Mouse (Mus musculus) adrenal gland, adult (tissue): ENCODE results near the gene Zfp597.

ENCODE experiments used
- DNase-seq, 2 experiments: peaks; one replicate each; pipeline ENCODE4 v3.0.0; 2022 to 2023; ENCODE audit warnings: low spot score in 1 of 2; ENCODE audit not compliant: inconsistent age in 2 of 2

Gene Zfp597

DNA sequence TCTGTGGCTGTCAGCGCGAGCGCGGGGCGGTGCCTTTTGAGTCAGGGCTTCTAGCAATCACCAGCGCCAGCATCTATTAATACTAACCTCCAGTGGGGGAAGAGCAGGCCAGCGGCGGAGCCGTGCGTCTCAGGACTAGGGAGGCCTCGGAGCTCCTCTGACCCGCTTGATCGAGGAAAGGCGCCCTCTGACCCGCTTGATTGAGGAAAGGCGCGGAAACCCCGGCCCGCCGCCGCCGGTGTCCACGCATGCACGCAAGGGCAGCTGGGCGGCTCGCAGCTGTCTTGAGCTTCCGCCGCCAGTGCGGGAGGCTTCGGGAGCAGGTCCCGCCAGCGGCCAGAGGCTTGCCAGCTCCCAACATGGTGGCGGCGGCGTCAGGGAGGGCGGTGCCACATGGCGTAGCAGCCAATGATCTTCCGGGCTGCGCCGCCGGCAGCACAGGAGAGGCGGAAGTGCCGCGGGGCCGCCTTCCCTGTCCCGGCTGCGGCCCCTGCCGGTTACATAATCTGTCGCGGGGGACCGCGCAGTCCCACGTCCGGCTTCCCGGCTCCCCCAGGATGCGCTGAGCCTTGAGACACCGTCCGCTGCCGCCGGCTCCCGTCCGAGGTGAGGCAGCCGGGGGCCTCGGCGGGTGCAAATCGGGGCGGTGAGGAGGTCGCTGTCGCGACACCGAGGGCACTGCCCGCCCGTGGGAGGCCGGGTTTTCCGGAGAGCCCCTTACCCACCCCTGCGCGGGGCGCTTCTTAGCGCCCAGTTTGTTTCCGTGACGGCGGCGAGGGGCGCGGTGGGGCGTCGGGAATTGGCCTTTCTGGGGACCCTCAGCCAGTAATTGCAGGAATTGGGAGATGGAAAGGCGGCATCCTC, at the start of gene Zfp597, which contains the start of gene Gm20695:
Zfp597 (minus strand) TSS at position 361 of the 864 bp plus-strand sequence.
Gm20695 (plus strand) TSS at position 448 of the 864 bp plus-strand sequence.
- DNase-seq, result peak; percentile 97 to 98

- DNase-seq, result peak in 1 of 2 experiments; percentile 65
Measured at GRCm38 (mm10) chr16:3934091-3934490, 49.7 kb upstream of the Zfp597 start.

- DNase-seq, result peak in 1 of 2 experiments; percentile 73
Measured at GRCm38 (mm10) chr16:3933536-3933935, 49.2 kb upstream of the Zfp597 start.

- no peak for DNase-seq
Measured at GRCm38 (mm10) chr16:3929151-3929550, 44.8 kb upstream of the Zfp597 start.

DNA sequence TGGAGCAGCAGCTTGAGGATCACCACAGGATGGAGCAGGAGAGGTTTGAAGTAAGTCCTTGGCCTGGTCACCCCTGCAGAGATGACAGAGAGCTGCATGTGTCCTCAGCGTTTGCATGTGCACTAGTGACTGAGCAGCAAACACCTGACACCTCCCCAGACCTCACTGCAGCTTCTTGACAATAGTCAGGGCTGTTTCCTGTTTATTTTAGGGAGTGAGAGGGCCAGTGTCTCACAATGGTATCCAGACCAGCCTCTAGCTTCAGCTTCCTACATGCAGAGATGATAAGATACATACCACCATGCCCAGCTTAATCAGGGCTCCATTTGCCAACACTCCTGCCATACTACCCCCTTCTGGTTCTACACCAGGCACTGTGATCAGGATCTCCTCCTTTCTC, 44.2 kb upstream of the Zfp597 start:
- no peak for DNase-seq

DNA sequence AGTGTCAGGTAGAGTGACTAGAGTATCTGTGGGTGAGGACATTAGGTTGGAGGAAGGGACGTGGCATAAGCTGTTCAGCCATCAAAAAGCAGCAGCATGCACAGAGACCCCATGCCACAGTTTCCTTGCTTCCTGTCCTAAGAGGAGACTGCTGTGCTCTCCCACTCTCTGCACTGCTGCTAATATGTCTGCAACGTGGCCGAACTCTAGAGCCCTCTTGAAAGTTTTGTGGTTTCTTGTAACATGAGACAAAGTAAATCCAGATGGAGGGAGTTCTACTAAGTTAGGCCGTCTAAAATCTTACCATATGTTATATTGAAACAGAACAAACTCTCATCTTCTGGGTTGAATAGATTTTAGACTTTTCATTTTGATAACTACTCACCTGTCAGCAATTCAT, 39.6 kb upstream of the Zfp597 start:
- DNase-seq, result no peak

GRCm38 (mm10) chr16:3923515-3923914, 39.2 kb upstream of the Zfp597 start:
- no peak for DNase-seq

DNA sequence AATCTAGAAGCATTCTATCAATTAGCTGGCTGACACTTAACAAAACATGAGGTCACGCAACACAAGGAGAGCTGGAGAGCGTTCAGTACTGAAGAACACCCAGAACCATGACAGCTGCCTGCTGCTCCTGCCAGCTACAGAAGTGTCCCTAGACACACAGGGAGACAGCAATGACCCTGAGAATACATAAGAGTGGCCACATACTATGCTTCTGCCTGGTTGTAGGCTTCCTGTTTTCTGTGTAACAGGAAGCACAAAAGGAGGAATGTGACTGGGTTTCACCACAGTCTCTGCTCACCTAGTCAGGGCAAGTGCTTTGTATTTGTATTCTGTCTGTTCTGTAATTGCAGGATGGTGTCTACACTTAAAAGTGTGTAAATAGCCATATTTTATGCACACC, 36.4 kb upstream of the Zfp597 start:
- DNase-seq, result no peak

- DNase-seq, result no peak
Measured at GRCm38 (mm10) chr16:3909118-3909517, 24.8 kb upstream of the Zfp597 start.

GRCm38 (mm10) chr16:3908537-3909111, 24.3 kb upstream of the Zfp597 start, which contains the start of the genes 1700037C18Rik and Cluap1:
Gene 1700037C18Rik, minus strand, starts transcription at chr16:3908689.
Gene Cluap1, plus strand, starts transcription at chr16:3908801.
- peak; percentile 96 to 99 for DNase-seq

DNA sequence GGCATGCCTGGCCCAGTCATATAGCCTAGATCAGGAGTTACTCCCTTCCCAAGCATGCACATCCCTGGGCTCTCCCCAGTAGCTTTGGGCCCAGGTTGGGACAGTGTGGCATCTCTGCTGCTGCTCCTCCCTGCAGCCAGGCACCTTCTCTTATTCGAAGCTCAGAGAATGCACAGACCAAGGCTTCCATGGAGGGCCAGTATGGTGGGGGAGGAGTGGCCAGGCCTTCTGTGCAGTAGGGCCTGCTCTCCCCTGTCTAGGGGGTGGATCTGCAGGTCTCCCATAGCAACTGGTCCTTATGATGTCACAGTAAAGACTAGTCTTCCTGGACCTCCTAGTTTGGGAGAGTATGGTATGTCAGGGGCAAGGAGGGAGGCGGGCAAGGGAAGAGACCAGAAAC, 23.1 kb upstream of the Zfp597 start:
- peak in 1 of 2 experiments; percentile 54 for DNase-seq

GRCm38 (mm10) chr16:3896553-3896952, 12.2 kb upstream of the Zfp597 start:
- no peak for DNase-seq

GRCm38 (mm10) chr16:3896046-3896445, 11.7 kb upstream of the Zfp597 start:
- no peak for DNase-seq

- DNase-seq, result peak in 1 of 2 experiments; percentile 57
Measured at GRCm38 (mm10) chr16:3895173-3895792, 10.9 kb upstream of the Zfp597 start.

DNA sequence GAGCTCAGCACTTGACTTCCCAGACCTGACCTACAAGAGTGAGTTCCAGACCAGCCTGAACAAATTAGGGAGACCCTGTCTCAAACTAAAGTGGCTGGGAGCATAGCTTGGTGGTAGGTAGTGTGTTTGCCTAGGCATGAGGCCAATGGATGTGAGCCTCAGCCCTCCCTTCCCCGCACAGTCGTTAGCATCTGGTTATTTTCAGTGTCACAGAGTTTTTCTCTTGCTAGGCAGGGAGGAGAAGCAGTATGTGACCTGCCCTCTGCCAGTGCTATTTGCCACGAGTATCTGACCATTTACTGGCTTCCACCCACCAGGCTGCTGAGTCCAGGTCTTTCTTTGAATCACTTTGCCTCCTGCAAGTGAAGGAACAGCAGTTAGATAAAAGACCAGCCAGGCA, 9.4 kb upstream of the Zfp597 start:
- DNase-seq, result no peak

DNA sequence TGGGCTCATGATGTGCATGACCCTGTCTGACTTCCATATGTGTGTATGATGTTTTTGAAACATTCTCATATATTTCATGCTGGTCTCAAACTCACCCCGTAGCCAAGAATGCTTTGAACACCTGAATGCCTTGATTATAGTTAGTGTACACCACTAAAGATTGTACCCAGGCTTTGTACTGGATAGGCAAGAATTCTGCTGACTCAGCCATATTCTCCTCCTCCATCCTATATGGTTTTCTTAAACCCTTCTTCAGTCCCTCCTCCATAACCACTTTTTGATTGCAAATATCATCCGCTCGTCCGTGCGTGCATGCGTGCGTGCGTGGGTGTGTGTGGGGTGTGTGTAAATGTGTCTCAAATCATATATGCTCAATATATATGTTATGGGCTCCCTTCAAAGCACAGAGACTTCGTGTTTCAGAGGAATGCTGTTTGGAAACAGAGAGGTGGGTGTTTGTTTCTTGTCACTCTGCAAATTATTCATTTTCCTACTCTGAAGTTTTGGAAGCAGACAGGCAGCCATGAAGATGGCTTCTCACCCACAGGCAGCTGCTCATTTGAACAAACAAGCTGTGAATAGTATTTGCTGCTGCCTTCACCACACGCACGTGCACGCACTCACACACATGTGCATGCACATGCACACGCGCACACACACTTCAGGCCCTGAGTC, 7.4 kb upstream of the Zfp597 start:
- DNase-seq, result no peak

DNA sequence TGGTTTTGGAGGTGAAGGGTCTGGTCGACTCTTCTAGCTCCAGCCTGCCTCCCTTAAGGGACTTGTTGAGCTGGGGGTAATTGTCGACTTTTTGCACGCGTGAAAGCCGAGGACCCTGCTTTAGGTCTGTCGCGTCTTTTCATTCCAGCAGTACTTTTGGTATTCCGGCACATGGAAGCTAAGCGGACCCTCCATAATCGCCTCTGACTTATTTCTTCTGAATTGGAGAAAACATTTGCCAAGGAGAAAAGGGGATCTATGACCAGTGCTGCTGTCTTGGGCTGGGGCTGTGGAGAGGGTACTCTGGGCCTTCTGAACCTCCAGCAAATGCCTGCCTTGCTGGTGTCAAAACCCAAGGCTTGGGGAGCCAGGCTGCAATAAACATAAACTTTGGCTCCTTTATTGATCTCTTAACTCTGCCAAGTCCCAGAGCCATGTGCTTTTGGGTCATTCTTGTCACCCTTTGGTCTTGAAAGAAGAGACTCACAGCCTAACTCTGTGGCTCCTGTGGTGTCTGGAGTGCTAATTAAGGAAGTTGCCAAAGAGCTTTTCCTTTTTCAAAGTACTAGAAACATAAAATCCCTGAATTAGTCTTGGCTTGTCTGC, 807 bp upstream of the Zfp597 start:
- no peak for DNase-seq

DNA sequence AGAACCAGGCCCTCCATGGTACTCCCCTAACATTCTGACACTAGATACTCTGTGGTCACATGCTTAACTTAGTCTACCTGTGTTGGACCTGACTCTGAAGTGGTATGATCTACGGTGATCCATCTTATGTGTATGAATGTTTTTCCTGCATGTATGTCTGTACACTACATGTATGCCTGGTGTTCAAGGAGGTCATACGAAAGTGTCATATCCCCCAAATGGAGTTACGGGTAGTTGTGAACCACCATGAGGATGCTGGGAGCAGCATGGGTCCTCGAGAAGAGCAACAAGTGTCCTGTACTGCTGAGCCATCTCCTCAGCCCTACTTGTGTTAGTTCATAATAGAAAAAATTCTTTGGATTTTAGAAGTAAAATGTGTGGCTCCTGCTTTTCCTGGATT, 8.0 kb downstream of the Zfp597 start:
- DNase-seq, result no peak

DNA sequence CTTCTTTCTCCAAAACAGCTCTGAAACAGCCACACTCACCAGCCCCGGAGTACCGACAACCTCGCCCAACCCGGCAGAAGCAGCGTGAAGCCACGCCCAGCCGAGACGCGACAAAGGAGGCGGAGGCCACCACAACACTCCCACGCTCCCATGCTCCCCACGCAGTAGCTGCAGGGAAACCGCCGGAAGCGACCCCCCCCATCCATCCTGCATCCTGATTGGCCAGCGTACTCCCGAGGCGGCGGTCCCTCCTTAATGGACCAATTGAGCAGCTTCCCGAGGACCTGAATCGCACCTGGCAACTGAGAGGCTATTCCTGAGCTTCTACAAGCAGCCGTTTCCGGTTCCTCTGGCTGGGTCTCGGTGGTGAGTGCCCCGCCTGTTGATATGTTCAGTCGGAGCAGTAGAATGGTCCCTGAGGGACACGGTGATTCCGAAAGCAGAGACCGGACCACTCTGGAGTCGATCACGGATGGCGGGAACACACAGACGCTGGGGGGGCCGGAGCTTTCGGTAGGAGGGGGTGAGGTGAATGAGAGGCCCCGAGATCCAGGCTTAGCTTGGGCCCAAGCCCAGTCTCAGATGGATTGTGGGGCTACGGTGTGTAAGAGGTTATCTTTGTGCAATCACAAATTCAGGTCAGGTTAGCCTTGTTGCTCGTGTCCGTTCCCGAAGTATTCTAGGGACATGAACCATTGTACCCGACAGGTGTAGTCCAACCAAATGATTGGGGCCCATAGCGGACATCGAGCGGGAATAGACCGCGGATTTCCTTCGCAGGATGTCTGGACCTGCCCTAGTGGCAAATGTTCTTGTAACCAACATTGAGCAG, 11.9 kb downstream of the Zfp597 start, which contains the start of gene Naa60:
Naa60 (plus strand) TSS at position 160 of the 832 bp plus-strand sequence.
- DNase-seq, result peak; percentile 94 to 97

GRCm38 (mm10) chr16:3871815-3872214, 12.5 kb downstream of the Zfp597 start:
- no peak for DNase-seq
